Mouse (Mus musculus) midbrain, embryonic 10.5 days (tissue): ENCODE data around the gene Efnb2. TPM values are rescaled to one million over a fixed set of nuclear protein-coding genes. Genes with fewer than 3 reads are reported as not detected.

Experiments
- DNase-seq: peaks from one replicate; pipeline ENCODE4 v3.0.0-alpha.2; 2017; ENCODE audit warnings: low spot score
- H3K27ac ChIP-seq: fragments of 300-500 bp; sonication (generic); replicated peaks from 2 replicates; pipeline ENCODE4 v1.5.1; 2016; ENCODE audit warnings: mild to moderate bottlenecking
- H3K27me3 ChIP-seq: fragments of 300-500 bp; sonication (generic); 2 replicates; pipeline ENCODE4 v1.6.1; 2016; ENCODE audit warnings: low read depth, mild to moderate bottlenecking; ENCODE audit not compliant: poor library complexity, severe bottlenecking
- H3K36me3 ChIP-seq: fragments of 300-500 bp; sonication (generic); 2 replicates; pipeline ENCODE4 v1.6.1; 2016; ENCODE audit warnings: mild to moderate bottlenecking, moderate library complexity
- H3K4me1 ChIP-seq: fragments of 300-500 bp; sonication (generic); 2 replicates; pipeline ENCODE4 v1.6.1; 2016
- H3K4me3 ChIP-seq: fragments of 300-500 bp; sonication (generic); 2 replicates; pipeline ENCODE4 v1.5.1; 2016; ENCODE audit warnings: mild to moderate bottlenecking, moderate library complexity
- H3K9me3 ChIP-seq: fragments of 300-500 bp; sonication (generic); replicated peaks from 2 replicates; pipeline ENCODE4 v1.6.1; 2016; ENCODE audit warnings: mild to moderate bottlenecking
- WGBS: fragments of 180-500 bp; shearing (Covaris S2); methylation state at CpG from one replicate; pipeline ENCODE4 v1.1.7; 2016; 5-methylcytosine and 5-hydroxymethylcytosine counted together
- microRNA-seq: library from miRNA; unstranded; fragments of <30 nt; microRNA quantifications from one replicate; pipeline ENCODE4, GENCODE M21; 2017
- polyA plus RNA-seq: library from polyadenylated mRNA; unstranded; fragments of >200 nt; fragmentation: Nextera tagmentation; extraction: Ambion mirVana; gene quantifications from 2 replicates; pipeline ENCODE4 v1.2.1, GENCODE M21; 2016

Efnb2 gene
- polyA plus RNA-seq, 1 experiment from 2014 or later: 15.8 TPM

GRCm38 (mm10) chr8:8569280-8569679 lies 91.8 kb downstream of the Efnb2 start:
- H3K4me1 ChIP-seq: peaks cover 23% of the 10 kb centered on the region
- H3K36me3 ChIP-seq: no peaks in the 10 kb centered on the region
- H3K4me3 ChIP-seq: no peak overlapping the region
- no peaks in the 10 kb centered on the region for H3K9me3 ChIP-seq
- no peak overlapping the region for H3K27ac ChIP-seq
- peaks cover 71% of the 10 kb centered on the region for H3K27me3 ChIP-seq
- DNase-seq: no peak
- 90% methylated on average over 10 of the region's 10 CpGs for WGBS

DNA sequence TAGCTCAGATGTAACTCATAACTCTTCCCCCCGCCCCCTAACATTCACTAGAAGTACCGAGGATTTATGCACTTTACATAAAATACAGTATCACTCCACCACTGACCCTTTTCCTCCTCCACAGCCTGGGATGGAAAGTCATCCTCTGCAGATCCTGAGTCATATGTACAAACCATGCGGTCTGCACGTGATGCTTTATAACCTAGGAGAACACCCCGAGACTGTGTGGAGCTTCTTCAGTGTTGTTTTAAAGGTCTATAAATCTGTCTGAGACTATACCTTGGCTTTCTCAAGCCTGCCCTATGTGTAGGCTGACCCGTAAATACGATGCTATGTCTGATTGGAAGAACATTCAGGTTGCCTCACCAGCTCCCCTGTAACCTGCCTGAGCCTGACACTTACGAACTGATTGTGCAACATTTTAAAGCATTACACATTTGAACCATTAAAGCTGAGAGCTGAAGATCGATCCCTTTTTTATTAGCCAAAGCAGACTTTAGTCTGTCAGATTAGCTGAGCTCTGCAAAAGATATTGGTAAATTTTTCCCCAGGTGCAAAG lies 92.7 kb downstream of the Efnb2 start:
- H3K27ac ChIP-seq: no peak overlapping the region
- H3K4me3 ChIP-seq: no peak overlapping the region
- no peaks in the 10 kb centered on the region for H3K36me3 ChIP-seq
- DNase-seq: no peak
- H3K9me3 ChIP-seq: no peaks in the 10 kb centered on the region
- H3K27me3 ChIP-seq: peaks cover 67% of the 10 kb centered on the region
- WGBS: 91% methylated on average over 9 of the region's 9 CpGs
- peaks cover 13% of the 10 kb centered on the region for H3K4me1 ChIP-seq

Small RNA genes lying within 50 kb of the gene (microRNA-seq; reads per million reads assigned to microRNA genes)
- gene Mir7654: 40.7 reads per million, percentile 39 among the genes with 10 or more reads in this experiment

Other genes starting within 250 kb of the Efnb2 start
- 142 and 159 TPM in 2 replicates for gene Arglu1, start 29.3 kb upstream of the Efnb2 start, polyA plus RNA-seq